Mouse (Mus musculus) cerebellum, adult 9-11 months (tissue): ENCODE results near the gene Bsdc1.
A peak's percentile ranks its signal among the peaks of the same experiment; 100 is the strongest.
"Not testable (repeated sequence)": the region's sequence is repeated elsewhere in the genome, so short reads cannot be mapped to it uniquely, and the experiment has no call there.

Experiments used
- DNase-seq: peaks from one replicate; pipeline ENCODE4 v3.0.0; 2022

The Bsdc1 gene

DNA sequence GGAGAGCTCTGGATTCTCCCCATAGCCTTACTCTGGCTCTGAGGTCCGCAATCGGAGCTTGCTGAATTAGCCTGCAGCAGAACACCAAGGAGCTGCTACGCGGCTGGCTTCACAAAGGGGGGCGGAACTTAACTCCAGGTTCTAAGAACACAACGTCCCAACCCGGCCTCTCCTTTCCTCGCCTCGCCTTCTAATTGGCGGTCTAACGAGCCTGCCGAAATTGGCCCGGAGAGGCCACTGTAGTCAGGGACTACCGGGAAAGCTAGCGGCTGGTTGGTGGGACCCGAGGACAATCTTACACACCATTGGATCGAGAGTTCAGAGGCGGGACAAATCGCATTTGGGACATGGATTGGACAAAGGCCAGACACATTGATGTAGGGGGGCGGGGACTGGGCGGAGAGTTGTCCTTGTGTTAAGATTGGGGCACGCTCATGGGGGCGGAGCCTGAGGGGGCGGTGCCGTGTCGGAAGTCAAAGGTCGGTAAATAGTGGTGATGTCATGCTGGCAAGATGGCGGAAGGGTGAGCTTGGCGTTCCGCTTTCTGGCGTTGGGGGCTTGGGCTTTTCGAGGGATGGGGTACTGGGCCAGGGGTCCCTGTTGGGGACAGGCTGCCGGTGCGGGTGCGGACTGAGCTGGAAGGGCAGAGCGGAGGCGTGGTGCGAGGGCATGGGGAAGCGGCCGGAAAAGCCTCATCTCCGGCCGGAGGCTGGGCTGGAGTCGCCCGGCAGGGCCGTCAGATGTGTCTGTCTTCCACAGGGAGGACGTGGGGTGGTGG is at the start of gene Bsdc1:
TSS of gene Bsdc1 (plus strand) at position 399 of the 778 bp plus-strand sequence.
- peak; percentile 100 for DNase-seq

DNA sequence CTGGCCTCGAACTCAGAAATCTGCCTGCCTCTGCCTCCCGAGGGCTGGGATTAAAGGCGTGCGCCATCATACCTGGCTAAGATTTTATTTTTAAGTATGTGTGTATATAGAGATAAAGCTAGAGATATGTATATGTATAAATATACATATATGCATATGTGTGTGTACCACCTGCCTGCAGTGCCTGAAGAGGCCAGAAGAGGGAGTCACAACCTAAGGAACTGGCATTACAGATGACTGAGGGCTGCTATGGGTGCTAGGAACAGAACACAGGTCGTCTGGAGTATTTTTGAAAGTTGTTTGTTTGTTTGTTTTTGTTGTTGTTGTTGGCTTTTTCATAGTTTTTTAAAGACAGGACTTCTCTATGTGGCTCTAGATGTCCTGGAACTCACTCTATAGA is 45.5 kb upstream of the Bsdc1 start:
- no peak for DNase-seq

DNA sequence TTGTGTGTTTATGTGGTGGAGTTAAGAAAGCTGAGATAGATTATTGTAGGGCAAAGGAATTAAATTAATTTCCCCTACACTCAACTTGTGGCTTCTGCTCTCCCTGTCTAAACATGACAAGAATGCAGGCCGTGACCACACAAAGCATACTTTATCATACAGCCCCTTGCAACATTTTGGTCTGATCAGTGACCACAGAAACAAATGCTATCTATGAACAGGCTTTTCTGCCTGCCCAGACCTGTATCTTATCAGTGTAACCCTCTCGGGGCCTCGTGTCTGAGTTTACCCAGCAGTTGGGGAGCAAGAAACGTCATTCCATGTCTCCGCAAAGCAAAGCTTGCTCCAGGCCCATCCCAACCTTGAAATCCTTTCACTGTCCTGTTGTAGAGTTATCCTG is 44.9 kb upstream of the Bsdc1 start:
- no peak for DNase-seq

DNA sequence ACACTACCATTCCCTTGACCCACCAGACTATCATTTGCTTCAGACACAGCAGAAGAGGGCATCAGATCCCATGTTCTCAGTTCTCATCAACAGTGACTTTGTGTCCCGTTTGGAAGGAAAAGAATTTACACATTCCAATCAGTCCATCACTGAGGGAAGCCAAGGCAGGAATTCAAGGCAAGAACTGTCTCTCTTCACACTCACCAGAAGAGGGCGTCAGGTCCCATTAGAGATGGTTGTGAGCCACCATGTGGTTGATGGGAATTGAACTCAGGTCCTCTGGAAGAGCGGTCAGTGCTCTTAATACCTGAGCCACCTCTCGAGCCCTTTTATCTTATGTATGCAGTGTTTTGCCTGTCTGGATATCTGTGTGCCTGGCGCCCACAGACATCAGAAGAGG is 43.1 kb upstream of the Bsdc1 start:
- DNase-seq = no peak

DNA sequence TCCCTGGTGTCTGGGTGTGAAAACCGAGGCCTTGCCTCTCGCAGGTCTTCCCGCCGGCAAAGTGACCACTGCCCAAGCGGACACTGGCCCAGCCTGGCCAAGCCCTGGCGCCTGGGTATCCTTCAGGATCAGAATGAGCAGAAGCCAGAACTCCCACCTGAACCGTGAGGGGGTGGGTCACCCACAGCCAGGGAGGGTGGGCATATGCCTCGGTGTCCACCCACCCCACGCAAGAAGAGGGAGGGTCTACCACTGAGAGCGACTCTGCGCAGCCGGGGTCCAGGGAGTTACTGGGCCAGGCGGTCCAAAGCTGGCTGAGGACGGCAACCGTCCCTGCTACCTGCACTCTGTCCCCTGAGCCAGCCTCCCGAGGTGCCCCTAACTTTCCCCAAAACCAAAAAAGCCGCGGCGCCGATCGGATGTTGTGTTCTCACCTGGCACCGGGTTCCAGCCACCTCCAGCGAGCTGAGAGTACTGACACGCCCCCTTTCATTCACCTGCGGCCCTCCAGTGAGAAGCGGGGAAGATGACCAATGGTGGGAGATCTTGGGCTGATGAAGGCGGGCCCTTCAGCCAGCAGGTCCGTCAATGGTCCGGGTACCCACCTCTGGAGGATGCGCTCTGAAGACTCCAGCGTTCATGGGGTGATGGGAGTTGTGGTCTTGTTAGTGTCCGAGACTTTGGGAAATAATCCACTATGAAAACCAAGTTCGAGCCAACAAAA is 20.9 kb upstream of the Bsdc1 start, which contains the start of gene Zbtb8b:
TSS of gene Zbtb8b (minus strand) at position 514 of the 724 bp plus-strand sequence.
- peak; percentile 85 for DNase-seq

DNA sequence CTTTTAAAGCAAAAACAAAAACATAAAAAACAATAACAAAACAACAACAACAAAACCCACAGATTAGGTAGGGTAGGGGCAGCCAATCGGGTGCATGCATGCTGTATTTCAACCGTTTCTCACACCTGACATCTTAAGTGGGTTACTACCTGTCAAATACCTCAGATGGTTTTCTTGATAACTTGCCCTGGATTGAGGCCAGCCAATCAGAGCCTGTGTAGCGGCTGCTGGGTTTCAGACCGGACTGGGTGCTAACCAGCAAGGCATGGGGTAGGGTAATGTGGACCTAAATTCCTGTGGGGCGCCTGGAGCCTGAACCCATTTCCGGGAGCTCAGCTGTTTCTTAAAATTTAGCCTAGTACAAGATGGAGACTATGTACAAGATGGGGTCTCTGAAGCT is 20.2 kb upstream of the Bsdc1 start:
- DNase-seq = no peak

DNA sequence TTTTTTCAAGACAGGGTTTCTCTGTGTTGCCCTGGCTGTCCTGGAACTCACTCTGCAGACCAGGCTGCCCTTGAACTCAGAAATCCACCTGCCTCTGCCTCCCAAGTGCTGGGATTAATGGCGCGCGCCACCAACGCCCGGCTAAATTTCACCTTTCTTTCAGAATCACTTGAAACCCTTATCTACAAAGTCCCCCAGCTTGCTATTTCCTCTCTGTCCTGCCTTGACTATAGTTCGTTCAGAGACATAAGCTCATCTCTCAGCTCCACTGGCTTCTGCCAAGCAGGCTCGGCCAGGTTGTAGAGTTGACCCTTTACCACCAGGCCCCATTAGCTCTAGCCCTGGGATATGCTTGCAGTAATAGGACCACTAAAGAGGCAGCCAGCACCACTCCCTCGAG is 14.0 kb upstream of the Bsdc1 start:
- no peak for DNase-seq

DNA sequence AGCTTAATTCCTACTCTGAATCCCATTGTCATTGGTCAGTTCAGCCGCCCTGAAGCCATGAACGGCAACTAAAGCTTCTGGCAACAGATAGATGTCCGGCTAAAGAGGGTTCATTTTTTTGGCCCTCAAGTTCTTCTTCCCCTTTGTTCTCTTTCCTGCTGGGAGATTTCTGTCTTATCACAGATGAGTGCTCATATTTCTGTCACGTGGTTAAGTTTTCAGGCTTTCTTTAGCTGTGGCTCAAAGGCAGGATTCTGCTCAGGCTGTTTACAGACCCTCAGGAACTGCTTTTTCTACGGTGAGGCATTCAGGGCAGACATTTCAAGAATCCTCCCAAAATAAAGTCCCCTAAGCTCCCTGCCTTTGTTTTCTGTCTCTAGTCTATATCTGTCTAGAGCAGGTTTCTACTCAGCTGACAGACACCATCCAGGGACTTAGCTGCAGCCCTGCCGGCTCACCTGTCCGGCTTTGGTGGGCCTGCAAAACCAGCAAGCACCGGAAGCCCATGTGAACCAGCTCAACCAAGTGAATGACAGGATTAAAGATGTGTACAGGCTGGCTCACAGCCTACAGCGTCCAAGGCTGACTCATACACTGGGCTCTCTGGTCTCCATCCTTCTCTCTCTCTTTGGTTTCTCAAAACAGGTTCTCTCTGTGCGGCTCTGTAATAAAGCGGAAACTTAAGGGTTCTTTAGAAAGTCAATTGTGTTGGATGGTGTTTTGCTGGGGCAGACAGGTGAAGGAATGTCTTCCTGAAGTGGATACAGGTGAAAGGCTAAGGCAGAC is 13.4 kb upstream of the Bsdc1 start:
- DNase-seq = no peak

DNA sequence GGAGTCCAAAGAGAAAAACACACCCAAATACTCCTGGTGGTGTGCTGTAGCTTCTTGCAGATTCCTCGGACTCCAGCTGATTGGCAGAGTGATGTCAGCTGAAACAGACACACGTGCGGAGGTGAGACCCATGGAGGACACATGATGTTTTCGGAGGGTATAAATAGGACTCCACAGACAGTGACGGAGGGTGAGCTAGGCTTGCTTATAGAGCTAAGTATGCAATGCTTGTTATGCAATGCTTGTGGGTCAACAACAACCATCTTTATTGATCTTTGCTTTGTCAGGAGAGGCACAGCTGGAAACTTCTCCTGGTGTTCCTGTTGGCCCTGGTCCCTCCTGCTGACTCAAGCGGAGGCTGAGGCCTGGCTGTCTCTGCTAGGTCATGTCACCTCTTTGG is 12.7 kb upstream of the Bsdc1 start:
- DNase-seq = no peak

DNA sequence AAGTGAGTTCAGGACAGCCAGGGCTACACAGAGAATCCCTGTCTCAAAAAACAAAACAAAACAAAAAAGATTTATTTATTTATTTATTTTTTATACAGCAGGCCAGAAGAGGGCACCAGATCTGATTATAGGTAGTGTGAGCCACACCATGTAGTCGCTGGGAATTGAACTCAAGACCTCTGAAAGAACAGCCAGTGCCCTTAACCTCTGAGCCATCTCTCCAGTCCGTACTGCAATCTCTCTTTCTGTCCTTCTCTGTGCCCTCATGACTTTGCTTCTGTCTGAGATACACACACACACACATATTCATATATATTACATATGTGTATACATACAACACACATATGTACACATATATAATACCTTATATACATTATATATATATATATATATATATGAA is 10.5 kb upstream of the Bsdc1 start:
- DNase-seq = no peak

DNA sequence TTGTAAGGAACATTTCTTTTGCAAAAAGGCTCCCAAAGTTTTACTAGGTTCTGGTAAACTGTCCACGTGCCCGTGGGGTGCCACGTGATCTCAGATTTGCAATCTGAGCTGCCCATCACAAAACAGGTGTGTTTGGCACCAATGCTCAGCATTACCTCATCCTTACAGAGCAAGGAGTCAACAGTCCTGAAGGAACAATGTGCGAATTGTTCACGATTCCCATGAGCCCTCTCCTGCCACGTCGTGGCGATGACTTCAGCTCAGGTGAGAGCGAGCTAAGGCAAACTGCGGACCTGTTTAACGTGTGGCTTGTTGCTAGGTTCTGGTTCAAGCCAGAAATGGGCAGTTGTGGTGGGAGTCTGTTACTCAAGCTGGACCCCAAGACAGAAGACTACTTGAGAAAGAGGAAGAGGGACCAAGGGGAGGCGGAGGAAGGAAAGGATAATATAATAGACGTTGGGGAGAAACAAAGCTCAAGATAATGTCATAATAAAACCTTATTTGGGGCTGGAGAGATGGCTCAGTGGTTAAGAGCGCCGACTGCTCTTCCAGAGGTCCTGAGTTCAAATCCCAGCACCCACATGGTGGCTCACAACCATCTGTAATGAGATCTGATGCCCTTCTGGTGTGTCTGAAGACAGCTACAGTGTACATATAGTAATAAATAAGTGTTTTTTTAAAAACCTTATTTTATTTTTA is 9.8 kb upstream of the Bsdc1 start:
- DNase-seq = no peak

DNA sequence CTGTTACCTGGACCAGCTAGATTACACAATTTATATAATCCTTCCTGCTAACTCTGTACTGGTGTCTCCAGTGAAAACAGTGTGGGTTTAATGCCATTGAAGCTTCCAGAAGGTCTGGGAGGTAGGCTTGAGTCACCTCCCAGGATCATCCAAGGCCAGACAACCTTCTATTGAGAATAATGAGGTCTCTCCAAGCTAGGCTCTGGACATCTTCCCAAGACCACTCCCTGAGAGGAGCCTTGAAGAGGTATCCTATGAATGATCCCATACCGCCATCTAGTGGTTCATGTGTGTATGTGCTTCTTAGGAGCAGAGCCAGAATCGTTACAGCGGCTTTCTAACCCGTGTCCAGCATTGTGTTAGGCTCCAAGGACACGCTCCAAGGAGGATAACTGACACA is 6.1 kb upstream of the Bsdc1 start:
- DNase-seq = peak; percentile 80

DNA sequence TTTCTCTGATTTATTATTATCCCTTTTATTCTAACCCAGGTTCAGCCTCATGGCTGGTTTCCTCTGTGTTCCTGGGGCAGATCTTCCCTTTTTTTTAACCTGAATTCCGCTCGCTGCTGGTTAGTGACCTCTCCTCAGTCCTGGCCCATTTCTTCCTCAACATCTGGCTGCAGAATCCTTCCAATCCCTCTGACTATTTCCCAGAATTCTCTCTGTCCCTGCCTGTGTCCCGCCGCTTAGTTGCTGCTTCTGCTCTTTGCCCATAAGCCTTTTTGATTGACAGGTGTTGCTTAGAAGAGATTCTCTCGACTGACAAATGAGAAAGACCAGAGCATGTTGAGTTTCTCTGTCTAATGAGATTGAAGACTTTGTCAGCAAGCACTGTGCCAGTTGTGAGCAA is 5.3 kb upstream of the Bsdc1 start:
- no peak for DNase-seq

DNA sequence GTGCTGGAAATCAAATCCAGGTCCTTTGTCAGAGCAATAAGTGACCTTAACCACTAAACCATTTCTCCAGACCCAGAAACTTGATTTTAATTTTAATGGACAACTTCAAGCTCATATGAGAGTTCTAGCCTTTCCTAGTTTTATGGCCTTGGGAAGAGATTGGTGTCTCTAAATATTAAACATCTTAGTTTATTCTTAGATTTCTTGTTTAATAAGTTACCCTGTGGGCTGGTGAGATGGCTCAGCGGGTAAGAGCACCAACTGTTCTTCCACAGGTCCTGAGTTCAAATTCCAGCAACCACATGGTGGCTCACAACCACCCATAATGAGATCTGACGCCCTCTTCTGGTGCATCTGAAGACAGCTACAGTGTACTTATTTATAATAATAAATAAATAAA is 4.1 kb upstream of the Bsdc1 start:
- DNase-seq = not testable (repeated sequence)

DNA sequence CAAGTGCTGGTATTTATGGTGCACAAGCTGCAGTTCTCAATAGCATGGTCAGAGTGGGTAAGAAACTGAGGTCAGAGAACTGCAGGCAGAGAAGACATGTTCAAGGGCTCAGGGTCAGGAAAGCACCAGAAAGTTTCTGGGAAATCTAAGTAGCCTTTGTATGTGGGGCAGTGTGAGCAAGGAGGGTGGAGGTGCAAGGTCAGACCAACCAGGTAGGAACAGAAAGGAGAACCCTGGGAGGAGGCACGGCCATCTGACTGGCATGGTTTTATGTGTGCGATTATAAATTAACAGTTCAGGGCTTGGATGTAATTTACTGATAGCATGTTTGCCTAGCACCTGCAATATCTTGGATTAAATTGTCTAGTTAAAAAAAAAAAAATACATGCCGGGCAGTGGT is 1.7 kb upstream of the Bsdc1 start:
- DNase-seq = no peak

DNA sequence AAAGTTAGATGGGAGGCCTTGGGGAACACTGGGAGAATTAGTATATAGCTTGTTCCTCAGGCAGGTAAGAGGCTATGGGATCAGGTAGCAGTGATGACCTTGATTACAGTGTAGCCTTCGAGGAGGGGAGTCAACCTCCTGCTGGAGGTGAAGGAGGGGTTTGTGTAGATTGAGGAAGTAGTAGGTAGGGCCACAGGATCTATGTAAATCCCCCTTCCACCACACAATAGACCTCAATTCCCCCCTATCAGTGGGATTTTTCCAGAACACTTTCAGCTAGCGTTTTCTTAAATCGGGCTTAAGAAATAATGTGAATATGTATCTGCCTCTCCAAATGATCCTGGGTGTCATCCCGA is 576 bp upstream of the Bsdc1 start:
- no peak for DNase-seq

DNA sequence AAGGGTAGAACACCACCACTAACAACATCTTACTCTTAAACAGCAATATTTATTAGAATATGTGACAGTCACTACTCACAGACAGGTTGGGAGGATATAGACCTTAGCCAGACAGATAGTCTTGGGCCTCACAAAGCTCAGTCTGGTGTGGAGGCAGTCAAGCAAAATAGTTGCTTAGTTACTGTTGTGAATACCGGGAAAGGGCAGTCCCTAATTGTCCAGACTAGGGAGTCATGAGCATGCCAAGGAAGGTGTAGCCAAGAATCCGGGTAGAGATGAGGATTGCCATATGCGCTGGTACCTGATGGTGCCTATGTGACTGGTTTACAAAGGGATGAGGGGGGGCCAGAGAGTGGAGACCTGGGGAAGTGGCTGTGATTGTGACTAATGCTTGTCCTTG is 737 bp downstream of the Bsdc1 start:
- peak; percentile 48 for DNase-seq

DNA sequence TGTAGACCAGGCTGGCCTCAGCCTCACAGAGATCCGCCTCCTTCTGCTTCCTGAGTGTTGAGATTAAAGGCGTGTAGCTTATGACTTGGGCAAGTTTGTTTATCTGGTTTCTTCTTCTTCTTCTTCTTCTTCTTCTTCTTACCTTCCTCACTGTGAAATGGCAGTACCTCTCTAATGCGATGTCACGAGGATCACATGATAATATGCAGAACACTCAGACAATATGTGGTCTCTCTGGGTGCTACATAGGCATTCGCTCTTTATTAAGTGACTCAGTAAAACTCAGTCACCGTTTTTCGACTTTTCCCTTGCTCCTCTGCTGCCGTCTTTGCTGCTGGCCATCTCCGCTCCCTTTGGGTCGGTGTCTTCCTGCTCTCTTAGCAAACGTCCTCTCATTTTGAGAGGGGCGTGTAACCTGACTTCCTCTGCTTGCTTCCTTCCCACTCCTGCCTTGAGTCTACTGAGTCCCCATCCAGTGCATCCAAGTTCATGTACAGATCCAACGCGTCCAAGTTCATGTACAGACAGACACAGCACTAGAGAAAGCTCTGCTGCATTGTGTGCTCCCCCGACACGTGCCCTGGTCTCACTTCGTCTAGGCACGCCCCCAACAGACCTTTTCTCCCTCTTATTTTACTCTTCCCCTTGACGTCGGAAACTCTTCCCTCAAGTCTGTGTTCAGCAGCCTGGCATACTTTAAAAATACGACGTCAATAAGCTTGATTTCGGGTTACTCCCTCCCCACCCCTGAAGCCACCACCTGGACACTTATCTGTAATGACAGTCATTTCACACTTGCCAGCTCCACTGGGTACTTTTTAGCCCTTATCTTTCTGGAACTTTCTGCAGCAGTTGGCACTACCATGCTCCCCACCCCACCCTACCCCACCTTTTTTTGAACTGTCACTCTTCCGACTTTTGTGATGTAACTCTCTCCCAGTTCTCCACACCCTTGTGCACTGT is 2.0 kb downstream of the Bsdc1 start:
- DNase-seq = no peak

DNA sequence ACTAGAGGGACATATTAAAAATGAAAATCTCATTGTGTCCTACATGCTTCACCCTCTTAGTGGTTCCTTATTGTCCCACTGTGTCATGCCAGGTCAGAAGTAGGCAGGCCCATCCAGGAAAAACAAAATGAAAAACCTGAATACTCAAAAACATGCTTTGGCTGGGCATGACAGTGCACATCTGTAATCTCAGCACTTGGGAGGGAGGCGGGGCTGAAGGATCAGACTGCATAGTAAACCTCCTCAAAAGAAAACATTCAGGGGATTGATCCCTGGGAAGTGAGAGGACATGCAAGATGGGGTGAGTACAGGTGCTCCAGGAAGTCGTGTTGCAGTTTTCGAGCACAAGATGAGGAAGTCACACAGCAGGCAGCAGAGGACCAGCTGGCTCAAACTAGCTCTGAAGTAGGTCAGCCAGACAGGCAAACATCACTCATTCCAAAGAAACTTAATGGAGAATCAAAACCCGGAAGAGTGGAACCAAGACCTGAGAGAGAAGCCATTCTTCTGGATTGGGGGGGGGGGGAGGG is 3.0 kb downstream of the Bsdc1 start:
- no peak for DNase-seq

DNA sequence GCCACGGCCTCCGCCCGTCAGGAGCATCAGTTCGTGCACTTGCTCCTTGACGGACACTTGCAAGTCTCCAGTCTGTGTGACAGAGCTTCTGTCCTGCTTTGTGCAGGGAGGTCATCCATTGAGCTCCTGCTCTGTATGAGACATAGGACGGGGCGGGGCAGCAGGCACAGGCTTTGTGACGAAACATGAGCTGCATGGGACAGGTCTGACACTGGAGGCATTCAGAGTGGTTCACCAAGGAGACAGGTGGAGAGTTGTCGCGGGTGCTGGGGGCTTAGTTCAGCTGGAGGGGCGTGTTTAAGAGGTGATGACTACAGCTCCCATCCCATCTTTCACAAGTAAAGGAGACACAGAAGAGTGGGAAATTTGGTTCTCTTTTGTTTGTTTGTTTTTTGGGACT is 14.7 kb downstream of the Bsdc1 start:
- no peak for DNase-seq

DNA sequence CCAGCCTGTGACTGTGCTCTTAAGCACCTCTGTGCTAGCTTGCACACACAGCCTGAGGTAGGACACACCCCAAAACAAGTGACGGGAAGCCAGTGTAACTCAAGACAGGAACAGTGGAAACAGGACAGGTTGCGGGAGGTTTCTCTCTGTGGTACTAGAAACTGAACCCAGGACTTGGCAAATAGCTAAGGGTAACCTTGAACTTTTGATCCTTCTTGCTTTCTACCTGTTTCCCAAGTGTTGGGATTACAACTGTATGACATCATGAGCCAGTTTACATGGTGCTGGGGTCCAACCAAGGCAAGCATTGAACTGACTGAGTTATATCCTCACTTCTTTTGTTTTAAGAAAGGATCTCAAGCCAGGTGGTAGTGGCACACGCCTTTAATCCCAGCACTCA is 18.5 kb downstream of the Bsdc1 start:
- DNase-seq = no peak

DNA sequence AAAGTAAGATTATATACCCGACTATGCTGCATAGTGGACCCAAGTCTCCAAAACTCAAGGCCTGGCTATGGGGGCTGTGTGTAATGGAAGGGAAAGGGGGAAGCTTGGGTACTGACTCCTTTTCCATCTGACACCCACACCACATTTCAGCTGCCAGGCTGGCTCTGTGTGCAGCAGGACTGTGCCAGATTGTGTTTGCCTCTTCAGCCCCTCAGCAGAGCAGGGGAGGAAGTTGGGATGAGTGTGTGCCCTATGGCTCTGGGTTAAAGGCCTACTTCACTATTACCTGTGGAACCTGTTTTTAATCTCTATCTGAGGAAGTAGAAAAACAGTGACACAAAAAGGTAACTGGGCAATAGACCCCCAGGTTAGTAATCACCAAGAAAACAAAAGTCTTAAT is 19.7 kb downstream of the Bsdc1 start:
- DNase-seq = no peak
